Mouse (Mus musculus): ENCODE data around the gene Abca12. TPM values are rescaled to one million over a fixed set of nuclear protein-coding genes. Genes with fewer than 3 reads are reported as not detected.

Gene Abca12
- polyA plus RNA-seq, 1 experiment from 2014 or later: 1.2 TPM

- Histone ChIP-seq H3K27ac (ENCODE audit: low read length) (peak overlapping the region; percentile 44; the same call in 1 of the 2 replicates), H3K9me3 (replicated peaks; ENCODE audit: control insufficient read depth, low read length) (no peaks in the 10 kb centered on the region), H3K9ac (ENCODE audit: low read length) (no peak overlapping the region), H3K27me3 (ENCODE audit: control insufficient read depth, insufficient read depth, low read length) (no peaks in the 10 kb centered on the region), H3K4me2 (ENCODE audit: low read depth, low read length) (no peak overlapping the region), H3K36me3 (ENCODE audit: control insufficient read depth, insufficient read depth, low read length) (no peaks in the 10 kb centered on the region), H3K4me3 (replicated peaks; ENCODE audit: low read length) (no peak overlapping the region), H3K4me1 (ENCODE audit: control insufficient read depth, insufficient read depth, low read length) (no peaks in the 10 kb centered on the region)
- ATAC-seq (ENCODE audit: insufficient read depth, low FRiP score): no peak
- WGBS: 40% methylated on average over 3 of the region's 3 CpGs
Observed at GRCm38 (mm10) chr1:71397635-71398034, 17.1 kb downstream of the Abca12 start.

- no peak for ATAC-seq (ENCODE audit: insufficient read depth, low FRiP score)
- Histone ChIP-seq H3K9ac (ENCODE audit: low read length) (no peak overlapping the region), H3K4me2 (ENCODE audit: low read depth, low read length) (no peak overlapping the region), H3K27me3 (ENCODE audit: control insufficient read depth, insufficient read depth, low read length) (no peaks in the 10 kb centered on the region), H3K27ac (ENCODE audit: low read length) (no peak overlapping the region), H3K9me3 (replicated peaks; ENCODE audit: control insufficient read depth, low read length) (no peaks in the 10 kb centered on the region), H3K36me3 (ENCODE audit: control insufficient read depth, insufficient read depth, low read length) (no peaks in the 10 kb centered on the region), H3K4me1 (ENCODE audit: control insufficient read depth, insufficient read depth, low read length) (no peaks in the 10 kb centered on the region), H3K4me3 (replicated peaks; ENCODE audit: low read length) (no peak overlapping the region)
- 81% methylated on average over 5 of the region's 5 CpGs for WGBS
Observed at GRCm38 (mm10) chr1:71396105-71396504, 18.6 kb downstream of the Abca12 start.

- no peak overlapping the region for H3K9ac ChIP-seq (ENCODE audit: low read length)
- H3K4me2 ChIP-seq (ENCODE audit: low read depth, low read length): no peak overlapping the region
- no peaks in the 10 kb centered on the region for H3K27me3 ChIP-seq (ENCODE audit: control insufficient read depth, insufficient read depth, low read length)
- ATAC-seq (ENCODE audit: insufficient read depth, low FRiP score): no peak
- 38% methylated on average over 2 of the region's 2 CpGs for WGBS
- no peaks in the 10 kb centered on the region for H3K36me3 ChIP-seq (ENCODE audit: control insufficient read depth, insufficient read depth, low read length)
- H3K4me3 ChIP-seq (replicated peaks; ENCODE audit: low read length): no peak overlapping the region
- no peaks in the 10 kb centered on the region for H3K9me3 ChIP-seq (replicated peaks; ENCODE audit: control insufficient read depth, low read length)
- no peak overlapping the region for H3K27ac ChIP-seq (ENCODE audit: low read length)
- no peaks in the 10 kb centered on the region for H3K4me1 ChIP-seq (ENCODE audit: control insufficient read depth, insufficient read depth, low read length)
Observed at GRCm38 (mm10) chr1:71394177-71394576, 20.5 kb downstream of the Abca12 start.

GRCm38 (mm10) chr1:71393489-71393888, 21.2 kb downstream of the Abca12 start:
- no peaks in the 10 kb centered on the region for H3K27me3 ChIP-seq (ENCODE audit: control insufficient read depth, insufficient read depth, low read length)
- H3K9me3 ChIP-seq (replicated peaks; ENCODE audit: control insufficient read depth, low read length): no peaks in the 10 kb centered on the region
- no peak overlapping the region for H3K4me2 ChIP-seq (ENCODE audit: low read depth, low read length)
- H3K4me3 ChIP-seq (replicated peaks; ENCODE audit: low read length): no peak overlapping the region
- H3K36me3 ChIP-seq (ENCODE audit: control insufficient read depth, insufficient read depth, low read length): no peaks in the 10 kb centered on the region
- no peaks in the 10 kb centered on the region for H3K4me1 ChIP-seq (ENCODE audit: control insufficient read depth, insufficient read depth, low read length)
- no peak overlapping the region for H3K27ac ChIP-seq (ENCODE audit: low read length)
- H3K9ac ChIP-seq (ENCODE audit: low read length): no peak overlapping the region
- no peak for ATAC-seq (ENCODE audit: insufficient read depth, low FRiP score)
- WGBS: 91% methylated on average over 8 of the region's 8 CpGs

GRCm38 (mm10) chr1:71392463-71392862, 22.2 kb downstream of the Abca12 start:
- H3K27ac ChIP-seq (ENCODE audit: low read length): no peak overlapping the region
- no peaks in the 10 kb centered on the region for H3K4me1 ChIP-seq (ENCODE audit: control insufficient read depth, insufficient read depth, low read length)
- no peaks in the 10 kb centered on the region for H3K27me3 ChIP-seq (ENCODE audit: control insufficient read depth, insufficient read depth, low read length)
- 83% methylated on average over 2 of the region's 2 CpGs for WGBS
- H3K36me3 ChIP-seq (ENCODE audit: control insufficient read depth, insufficient read depth, low read length): no peaks in the 10 kb centered on the region
- H3K4me3 ChIP-seq (replicated peaks; ENCODE audit: low read length): no peak overlapping the region
- H3K9me3 ChIP-seq (replicated peaks; ENCODE audit: control insufficient read depth, low read length): no peaks in the 10 kb centered on the region
- no peak overlapping the region for H3K4me2 ChIP-seq (ENCODE audit: low read depth, low read length)
- no peak for ATAC-seq (ENCODE audit: insufficient read depth, low FRiP score)
- no peak overlapping the region for H3K9ac ChIP-seq (ENCODE audit: low read length)

- WGBS: 91% methylated on average over 8 of the region's 8 CpGs
- H3K27me3 ChIP-seq (ENCODE audit: control insufficient read depth, insufficient read depth, low read length): no peaks in the 10 kb centered on the region
Observed at GRCm38 (mm10) chr1:71386593-71386992, 28.1 kb downstream of the Abca12 start.

GRCm38 (mm10) chr1:71384098-71384497, 30.6 kb downstream of the Abca12 start:
- Histone ChIP-seq H3K27me3 (ENCODE audit: control insufficient read depth, insufficient read depth, low read length) (no peaks in the 10 kb centered on the region), H3K4me3 (replicated peaks; ENCODE audit: low read length) (no peak overlapping the region), H3K36me3 (ENCODE audit: control insufficient read depth, insufficient read depth, low read length) (no peaks in the 10 kb centered on the region), H3K4me2 (ENCODE audit: low read depth, low read length) (no peak overlapping the region), H3K9me3 (replicated peaks; ENCODE audit: control insufficient read depth, low read length) (no peaks in the 10 kb centered on the region), H3K27ac (ENCODE audit: low read length) (no peak overlapping the region), H3K4me1 (ENCODE audit: control insufficient read depth, insufficient read depth, low read length) (no peaks in the 10 kb centered on the region), H3K9ac (ENCODE audit: low read length) (no peak overlapping the region)
- 67% methylated on average over 1 of the region's 1 CpGs for WGBS
- peak; percentile 50; the same call in 1 of the 2 replicates for ATAC-seq (ENCODE audit: insufficient read depth, low FRiP score)

More at GRCm38 (mm10) chr1:71386593-71386992, 28.1 kb downstream of the Abca12 start:
- ATAC-seq (ENCODE audit: insufficient read depth, low FRiP score): no peak
- no peak overlapping the region for H3K27ac ChIP-seq (ENCODE audit: low read length)
- no peak overlapping the region for H3K4me2 ChIP-seq (ENCODE audit: low read depth, low read length)
- H3K4me1 ChIP-seq (ENCODE audit: control insufficient read depth, insufficient read depth, low read length): no peaks in the 10 kb centered on the region
- no peaks in the 10 kb centered on the region for H3K36me3 ChIP-seq (ENCODE audit: control insufficient read depth, insufficient read depth, low read length)
- H3K9me3 ChIP-seq (replicated peaks; ENCODE audit: control insufficient read depth, low read length): no peaks in the 10 kb centered on the region
- H3K9ac ChIP-seq (ENCODE audit: low read length): no peak overlapping the region
- no peak overlapping the region for H3K4me3 ChIP-seq (replicated peaks; ENCODE audit: low read length)

- Histone ChIP-seq H3K4me3 (replicated peaks; ENCODE audit: low read length) (no peak overlapping the region), H3K4me2 (ENCODE audit: low read depth, low read length) (no peak overlapping the region), H3K9ac (ENCODE audit: low read length) (no peak overlapping the region), H3K9me3 (replicated peaks; ENCODE audit: control insufficient read depth, low read length) (no peaks in the 10 kb centered on the region), H3K4me1 (ENCODE audit: control insufficient read depth, insufficient read depth, low read length) (no peaks in the 10 kb centered on the region), H3K27ac (ENCODE audit: low read length) (no peak overlapping the region), H3K27me3 (ENCODE audit: control insufficient read depth, insufficient read depth, low read length) (no peaks in the 10 kb centered on the region), H3K36me3 (ENCODE audit: control insufficient read depth, insufficient read depth, low read length) (no peaks in the 10 kb centered on the region)
- WGBS: 86% methylated on average over 5 of the region's 5 CpGs
- no peak for ATAC-seq (ENCODE audit: insufficient read depth, low FRiP score)
Observed at GRCm38 (mm10) chr1:71373090-71373489, 41.6 kb downstream of the Abca12 start.

- Histone ChIP-seq H3K4me3 (replicated peaks; ENCODE audit: low read length) (no peak overlapping the region), H3K27ac (ENCODE audit: low read length) (no peak overlapping the region), H3K9me3 (replicated peaks; ENCODE audit: control insufficient read depth, low read length) (no peaks in the 10 kb centered on the region), H3K36me3 (ENCODE audit: control insufficient read depth, insufficient read depth, low read length) (no peaks in the 10 kb centered on the region), H3K4me1 (ENCODE audit: control insufficient read depth, insufficient read depth, low read length) (no peaks in the 10 kb centered on the region), H3K4me2 (ENCODE audit: low read depth, low read length) (no peak overlapping the region), H3K27me3 (ENCODE audit: control insufficient read depth, insufficient read depth, low read length) (no peaks in the 10 kb centered on the region), H3K9ac (ENCODE audit: low read length) (no peak overlapping the region)
- ATAC-seq (ENCODE audit: insufficient read depth, low FRiP score): no peak
Observed at GRCm38 (mm10) chr1:71370266-71370665, 44.4 kb downstream of the Abca12 start.

GRCm38 (mm10) chr1:71367770-71368169, 46.9 kb downstream of the Abca12 start:
- Histone ChIP-seq H3K9ac (ENCODE audit: low read length) (no peak overlapping the region), H3K4me3 (replicated peaks; ENCODE audit: low read length) (no peak overlapping the region), H3K4me1 (ENCODE audit: control insufficient read depth, insufficient read depth, low read length) (no peaks in the 10 kb centered on the region), H3K4me2 (ENCODE audit: low read depth, low read length) (no peak overlapping the region), H3K36me3 (ENCODE audit: control insufficient read depth, insufficient read depth, low read length) (no peaks in the 10 kb centered on the region), H3K9me3 (replicated peaks; ENCODE audit: control insufficient read depth, low read length) (no peaks in the 10 kb centered on the region), H3K27me3 (ENCODE audit: control insufficient read depth, insufficient read depth, low read length) (no peaks in the 10 kb centered on the region), H3K27ac (ENCODE audit: low read length) (no peak overlapping the region)
- no peak for ATAC-seq (ENCODE audit: insufficient read depth, low FRiP score)
- WGBS: 56% methylated on average over 1 of the region's 1 CpGs

All from stomach, embryonic 16.5 days (tissue).